Mouse (Mus musculus): ENCODE results near the gene Dand5. TPM values are rescaled to one million over a fixed set of nuclear protein-coding genes. Genes with fewer than 3 reads are reported as not detected.

Gene Dand5
- total RNA-seq, 4 experiments from 2014 or later: 8.4 to 9.7 (median 8.9) TPM

GRCm38 (mm10) chr8:84806031-84806430 is 16.6 kb downstream of the Dand5 start:
- DNase-seq (ENCODE audit: low spot score in 2 of 2): no peak

- peak in 1 of 2 experiments; percentile 58 for DNase-seq (ENCODE audit: low spot score in 2 of 2)
Observed at GRCm38 (mm10) chr8:84799999-84800831, 22.4 kb downstream of the Dand5 start, which contains the start of gene Nfix. Gene Nfix (minus strand): TSS chr8:84800344.

- peak in 1 of 2 experiments; percentile 37 for DNase-seq (ENCODE audit: low spot score in 2 of 2)
Observed at GRCm38 (mm10) chr8:84799136-84799931, 23.3 kb downstream of the Dand5 start.

- peak in 1 of 2 experiments; percentile 15 for DNase-seq (ENCODE audit: low spot score in 2 of 2)
Observed at GRCm38 (mm10) chr8:84798446-84799135, 24.0 kb downstream of the Dand5 start.

- DNase-seq (ENCODE audit: low spot score in 2 of 2): no peak
Observed at GRCm38 (mm10) chr8:84797971-84798370, 24.7 kb downstream of the Dand5 start.

GRCm38 (mm10) chr8:84797256-84797797 is 25.3 kb downstream of the Dand5 start:
- no peak for DNase-seq (ENCODE audit: low spot score in 2 of 2)

- peak in 1 of 2 experiments; percentile 63 for DNase-seq (ENCODE audit: low spot score in 2 of 2)
Observed at GRCm38 (mm10) chr8:84794486-84794885, 28.1 kb downstream of the Dand5 start.

GRCm38 (mm10) chr8:84793791-84794485 is 28.7 kb downstream of the Dand5 start:
- DNase-seq (ENCODE audit: low spot score in 2 of 2): peak in 1 of 2 experiments; percentile 80

- no peak for DNase-seq (ENCODE audit: low spot score in 2 of 2)
Observed at GRCm38 (mm10) chr8:84793134-84793533, 29.5 kb downstream of the Dand5 start.

- no peak for DNase-seq (ENCODE audit: low spot score in 2 of 2)
Observed at GRCm38 (mm10) chr8:84792429-84792947, 30.1 kb downstream of the Dand5 start.

GRCm38 (mm10) chr8:84790537-84790936 is 32.1 kb downstream of the Dand5 start:
- no peak for DNase-seq (ENCODE audit: low spot score in 2 of 2)

GRCm38 (mm10) chr8:84789855-84790486 is 32.7 kb downstream of the Dand5 start:
- peak in 1 of 2 experiments; percentile 74 for DNase-seq (ENCODE audit: low spot score in 2 of 2)

GRCm38 (mm10) chr8:84789345-84789744 is 33.3 kb downstream of the Dand5 start:
- DNase-seq (ENCODE audit: low spot score in 2 of 2): no peak

- no peak for DNase-seq (ENCODE audit: low spot score in 2 of 2)
Observed at GRCm38 (mm10) chr8:84788896-84789295, 33.7 kb downstream of the Dand5 start.

- no peak for DNase-seq (ENCODE audit: low spot score in 2 of 2)
Observed at GRCm38 (mm10) chr8:84787523-84788302, 34.9 kb downstream of the Dand5 start.

- no peak for DNase-seq (ENCODE audit: low spot score in 2 of 2)
Observed at GRCm38 (mm10) chr8:84786801-84787467, 35.7 kb downstream of the Dand5 start.

GRCm38 (mm10) chr8:84785756-84786677 is 36.6 kb downstream of the Dand5 start:
- no peak for DNase-seq (ENCODE audit: low spot score in 2 of 2)

GRCm38 (mm10) chr8:84785506-84785755 is 37.2 kb downstream of the Dand5 start:
- DNase-seq (ENCODE audit: low spot score in 2 of 2): no peak

Measured in left cerebral cortex, adult 8-10 months (tissue).